Mouse (Mus musculus) G1E (cell line): ENCODE measurements at regions not wholly inside any gene's neighbourhood (a gene's known extent, or its start where the extent isn't known, plus 50 kb on each side); places are given as distances from the start of the nearest gene placed in this dataset.

Source experiments
- CTCF ChIP-seq: IDR thresholded peaks from 2 replicates; pipeline ENCODE4 v1.5.1; 2012; ENCODE audit warnings: low read depth, low read length, inconsistent platforms, mixed read lengths
- TAL1 ChIP-seq: conservative IDR thresholded peaks from 2 replicates; pipeline ENCODE4 v1.6.1; 2012; ENCODE audit warnings: low read depth, low read length, inconsistent platforms, mixed read lengths

- TF ChIP-seq CTCF, result no peak
- TF ChIP-seq TAL1, result no peak
Measured at GRCm38 (mm10) chr8:53892770-53893169, 184.6 kb upstream of the Vegfc start.
